21 mouse cellular contexts compared by ENCODE assay signal in the genomic region with DNA sequence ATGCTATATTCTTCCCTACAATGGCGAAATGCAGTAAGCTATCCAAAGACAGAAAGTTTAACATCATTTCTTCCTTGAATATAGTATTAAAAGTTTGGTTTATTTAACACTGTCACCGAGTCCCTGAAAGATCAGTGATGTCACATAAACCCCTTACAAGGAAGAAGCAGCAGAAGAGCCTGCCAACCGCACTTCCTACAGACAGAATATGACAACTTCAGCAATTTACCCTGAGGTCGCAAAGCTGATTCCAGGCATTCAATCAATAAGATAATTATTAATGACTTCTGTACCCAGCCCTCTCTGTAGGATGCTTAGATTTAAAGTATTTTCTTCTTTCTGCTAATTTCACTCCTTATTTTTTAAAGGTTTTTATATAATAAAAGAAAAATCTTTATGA.
DNase-seq lines count a peak whose midpoint lies in the region; ATAC-seq and TF ChIP-seq lines count a peak whose summit lies in the region.
"Had no signal": no experiment of that assay in that cellular context is flagged by ENCODE, and none has a peak within 500 bp of the region (broad histone marks: within the 10 kb centered on the region; RNA-seq: fewer than 3 reads in every experiment).

No protein-coding gene starts in this region.

- in situ Hi-C loops in CH12.LX (cut with MboI; ENCODE audit: low pct_ligation_motif_present, low pct_unique_long_range_greater_than_20kb, low sequenced_read_pairs): no loop called here

- no peak for TF ChIP-seq RAD21 in CH12.LX (IDR thresholded peaks at IDR 0.05; ENCODE audit: low read depth, low read length)

- dilution Hi-C loops in CH12.LX (cut with MboI; ENCODE audit: extremely low pct_ligation_motif_present, extremely low pct_unique_long_range_greater_than_20kb, low sequenced_read_pairs): no loop called here

- no peaks in the 10 kb centered on the region for H3K36me3 ChIP-seq in midbrain, embryonic 16.5 days (ENCODE audit: control insufficient read depth, insufficient read depth, low read length)
- no peaks in the 10 kb centered on the region for H3K36me3 ChIP-seq in midbrain, embryonic 10.5 days
- no peaks in the 10 kb centered on the region for H3K36me3 ChIP-seq in CH12.LX (replicated peaks in 1 of 2; ENCODE audit: control insufficient read depth in 1 of 2, insufficient read depth in 1 of 2, low read length in 1 of 2)
- H3K36me3 ChIP-seq: embryonic facial prominence, embryonic 12.5 days; forebrain, embryonic 15.5 days; heart, embryonic 15.5 days; hindbrain, embryonic 10.5 days had no signal

- intact Hi-C loops in heart, postnatal 25 days (cut with DNase I): no loop called here

- WGBS in midbrain, embryonic 16.5 days: 76% methylated on average over 4 of the region's 4 CpGs
- WGBS in midbrain, embryonic 10.5 days: 95% methylated on average over 4 of the region's 4 CpGs

- no peak overlapping the region for H3K9ac ChIP-seq in midbrain, embryonic 16.5 days (ENCODE audit: low read depth, low read length)
- peak overlapping the region; percentile 60; the same call in 1 of the 2 replicates for H3K9ac ChIP-seq in CH12.LX (ENCODE audit: insufficient read depth, low read depth)
- H3K9ac ChIP-seq: embryonic facial prominence, embryonic 12.5 days; forebrain, embryonic 15.5 days; heart, embryonic 15.5 days; hindbrain, embryonic 14.5 days had no signal

- 0 out of 2 replicates have a peak, but pooled peaks have one; percentile 34 for ATAC-seq in midbrain, embryonic 16.5 days
- peak; percentile 71 for ATAC-seq in inflammation-experienced regulatory T-cells, adult 6 months
- ATAC-seq: forebrain, embryonic 15.5 days had no signal

- H3K4me2 ChIP-seq in midbrain, embryonic 16.5 days (ENCODE audit: low read length): no peak overlapping the region
- H3K4me2 ChIP-seq in CH12.LX (ENCODE audit: insufficient read depth, low read depth, poor library complexity, severe bottlenecking): peak overlapping the region; percentile 61; the same call in 1 of the 2 replicates
- H3K4me2 ChIP-seq: embryonic facial prominence, embryonic 12.5 days; forebrain, embryonic 15.5 days; heart, embryonic 11.5 days; heart, embryonic 15.5 days; hindbrain, embryonic 14.5 days had no signal

- no peaks in the 10 kb centered on the region for H3K9me3 ChIP-seq in midbrain, embryonic 16.5 days (replicated peaks; ENCODE audit: control insufficient read depth, low read length, poor library complexity, severe bottlenecking)
- H3K9me3 ChIP-seq in midbrain, embryonic 10.5 days (replicated peaks): no peaks in the 10 kb centered on the region
- no peaks in the 10 kb centered on the region for H3K9me3 ChIP-seq in CH12.LX (replicated peaks; ENCODE audit: low read length)
- H3K9me3 ChIP-seq: embryonic facial prominence, embryonic 12.5 days; forebrain, embryonic 15.5 days; heart, embryonic 15.5 days; hindbrain, embryonic 10.5 days had no signal

- no peaks in the 10 kb centered on the region for H3K27me3 ChIP-seq in midbrain, embryonic 16.5 days (ENCODE audit: control insufficient read depth, insufficient read depth, low read depth, low read length)
- no peaks in the 10 kb centered on the region for H3K27me3 ChIP-seq in midbrain, embryonic 10.5 days (ENCODE audit: low read depth, poor library complexity, severe bottlenecking)
- H3K27me3 ChIP-seq in CH12.LX (replicated peaks): no peaks in the 10 kb centered on the region
- H3K27me3 ChIP-seq: embryonic facial prominence, embryonic 12.5 days; forebrain, embryonic 15.5 days; heart, embryonic 15.5 days had no signal

- peaks cover 4% of the 10 kb centered on the region for H3K4me1 ChIP-seq in midbrain, embryonic 16.5 days (ENCODE audit: control insufficient read depth, insufficient read depth, low read length)
- H3K4me1 ChIP-seq in midbrain, embryonic 10.5 days: peaks cover 11% of the 10 kb centered on the region; the same call in 1 of the 2 replicates
- peaks cover 0 to 10% of the 10 kb centered on the region in 2 experiments; a peak in 2 of 4 replicates for H3K4me1 ChIP-seq in CH12.LX (ENCODE audit: control insufficient read depth in 1 of 2, insufficient read depth in 2 of 2)
- H3K4me1 ChIP-seq: heart, embryonic 15.5 days had no signal

- 0 out of 2 replicates have a peak overlapping the region, but pooled peaks have one; percentile 38 for H3K27ac ChIP-seq in midbrain, embryonic 16.5 days (ENCODE audit: low read length)
- no peak overlapping the region for H3K27ac ChIP-seq in midbrain, embryonic 10.5 days (replicated peaks)
- no peak overlapping the region for H3K27ac ChIP-seq in CH12.LX (ENCODE audit: insufficient read depth, low read depth)
- H3K27ac ChIP-seq: embryonic facial prominence, embryonic 12.5 days; forebrain, embryonic 15.5 days; heart, embryonic 15.5 days; hindbrain, embryonic 10.5 days; hindbrain, embryonic 14.5 days had no signal

- TF ChIP-seq EP300 in CH12.LX (IDR thresholded peaks at IDR 0.05; ENCODE audit: low read length): no peak

- no peak for DNase-seq in midbrain, embryonic 10.5 days (ENCODE audit: low spot score)
- DNase-seq in CH12.LX (ENCODE audit: extremely low read depth): peak; percentile 4
- no peak for DNase-seq in layer of hippocampus, postnatal 25 days (ENCODE audit: extremely low spot score in 1 of 2, low spot score in 1 of 2)
- DNase-seq in heart, postnatal 25 days (ENCODE audit: low spot score): no peak
- no peak for DNase-seq in cerebellum, adult 18-20 months
- DNase-seq: adrenal gland, adult 8-10 months; adrenal gland, postnatal 36 days; B cell, adult 2 months; cerebellum, adult 8-10 months; cerebellum, postnatal 14 days; gastrocnemius, postnatal 36 days; heart, adult 11 months; heart, postnatal 14 days had no signal

- no peak for TF ChIP-seq CTCF in CH12.LX (conservative IDR thresholded peaks at IDR 0.05 in 1 of 2, IDR thresholded peaks at IDR 0.05 in 1 of 2; ENCODE audit: low read depth in 2 of 2, low read length in 2 of 2)

- H3K4me3 ChIP-seq in midbrain, embryonic 16.5 days (ENCODE audit: low read depth, low read length): no peak overlapping the region
- H3K4me3 ChIP-seq in midbrain, embryonic 10.5 days: no peak overlapping the region
- H3K4me3 ChIP-seq in CH12.LX (replicated peaks in 1 of 3; ENCODE audit: low read depth in 2 of 3, low read length in 2 of 3, poor library complexity in 1 of 3): peak overlapping the region in 1 of 3 experiments; percentile 36
- H3K4me3 ChIP-seq: embryonic facial prominence, embryonic 12.5 days; forebrain, embryonic 15.5 days; heart, embryonic 15.5 days; hindbrain, embryonic 10.5 days had no signal

- TF ChIP-seq POLR2A in CH12.LX (IDR thresholded peaks at IDR 0.05; ENCODE audit: low read depth, low read length): no peak

- H3K79me2 ChIP-seq in CH12.LX (replicated peaks; ENCODE audit: control insufficient read depth, extremely low read depth, insufficient read depth, poor library complexity, severe bottlenecking): no peaks in the 10 kb centered on the region

TF ChIP-seq in CH12.LX, 34 proteins besides CTCF, POLR2A, EP300 and RAD21:
- TF ChIP-seq MAFK (IDR thresholded peaks at IDR 0.05; ENCODE audit: insufficient replicate concordance, low read length) (peak; percentile 66; the same call in 1 of the 2 replicates), SMC3 (IDR thresholded peaks at IDR 0.05; ENCODE audit: low read depth, low read length) (no peak), ETS1 (conservative IDR thresholded peaks at IDR 0.05; ENCODE audit: low read depth, low read length) (0 out of 2 replicates have a peak, but pooled peaks have one; percentile 13), CHD1 (IDR thresholded peaks at IDR 0.05; ENCODE audit: low read depth, low read length) (no peak), ELF1 (IDR thresholded peaks at IDR 0.05; ENCODE audit: low read depth, low read length) (0 out of 2 replicates have a peak, but pooled peaks have one; percentile 7)
TF ChIP-seq in CH12.LX: peak in this region for 3.
